Comparison of ENCODE assay signal across 8 mouse cellular contexts in genomic region chr7:140101498-140101897, GRCm38 (mm10). TPM values are rescaled to one million over a fixed set of nuclear protein-coding genes. Genes with fewer than 3 reads are reported as not detected.
DNase-seq lines count a peak whose midpoint lies in the region; ATAC-seq lines count a peak whose summit lies in the region.

No protein-coding gene starts in this region.

- H3K9me3 ChIP-seq in heart, embryonic 14.5 days (ENCODE audit: control insufficient read depth, low read length) = no peaks in the 10 kb centered on the region
- no peaks in the 10 kb centered on the region for H3K9me3 ChIP-seq in hindbrain, embryonic 10.5 days
- H3K9me3 ChIP-seq in midbrain, embryonic 10.5 days (replicated peaks) = no peaks in the 10 kb centered on the region

- peak overlapping the region; percentile 83 for H3K9ac ChIP-seq in heart, embryonic 14.5 days (ENCODE audit: low read length)

- H3K27ac ChIP-seq in heart, embryonic 14.5 days (replicated peaks in 1 of 2; ENCODE audit: control insufficient read depth in 1 of 2, insufficient read depth in 1 of 2, low read depth in 2 of 2, low read length in 2 of 2) = peak overlapping the region; percentile 89 to 93; a peak in 3 of 4 replicates
- H3K27ac ChIP-seq in hindbrain, embryonic 10.5 days = peak overlapping the region; percentile 73
- peak overlapping the region; percentile 75; the same call in 1 of the 2 replicates for H3K27ac ChIP-seq in midbrain, embryonic 10.5 days (replicated peaks)

- 69% methylated on average over 10 of the region's 10 CpGs for WGBS in heart, embryonic 14.5 days
- 73% methylated on average over 10 of the region's 10 CpGs for WGBS in hindbrain, embryonic 10.5 days
- WGBS in midbrain, embryonic 10.5 days = 70% methylated on average over 10 of the region's 10 CpGs

- ATAC-seq in heart, embryonic 14.5 days (ENCODE audit: insufficient number of reproducible peaks, insufficient read depth, low FRiP score, low read depth) = no peak

- peak overlapping the region; percentile 85 for H3K4me2 ChIP-seq in heart, embryonic 14.5 days (ENCODE audit: low read length)

- H3K36me3 ChIP-seq in heart, embryonic 14.5 days (ENCODE audit: control insufficient read depth, insufficient read depth, low read length) = peaks cover 44% of the 10 kb centered on the region
- H3K36me3 ChIP-seq in hindbrain, embryonic 10.5 days = peaks cover 14% of the 10 kb centered on the region
- H3K36me3 ChIP-seq in midbrain, embryonic 10.5 days = peaks cover 18% of the 10 kb centered on the region

- H3K4me3 ChIP-seq in heart, embryonic 14.5 days (ENCODE audit: control insufficient read depth in 1 of 2, insufficient read depth in 1 of 2, low read depth in 1 of 2, low read length in 2 of 2) = peak overlapping the region; percentile 56 to 70
- H3K4me3 ChIP-seq in hindbrain, embryonic 10.5 days = peak overlapping the region; percentile 55
- H3K4me3 ChIP-seq in midbrain, embryonic 10.5 days = peak overlapping the region; percentile 57

- DNase-seq in heart, adult 8-10 months (ENCODE audit: low spot score) = no peak
- peak; percentile 42 for DNase-seq in cerebellum, adult 11-12 months
- no peak for DNase-seq in hindbrain, embryonic 10.5 days (ENCODE audit: low spot score)
- DNase-seq in midbrain, embryonic 10.5 days (ENCODE audit: low spot score) = no peak
- no peak for DNase-seq in embryo, embryonic 10 days (ENCODE audit: low spot score)
- no peak for DNase-seq in gastrocnemius, postnatal 25 days
- DNase-seq in layer of hippocampus, adult 11-12 months (ENCODE audit: low spot score) = no peak

- no peaks in the 10 kb centered on the region for H3K27me3 ChIP-seq in heart, embryonic 14.5 days (ENCODE audit: control insufficient read depth, insufficient read depth, low read length)
- peaks cover 18% of the 10 kb centered on the region for H3K27me3 ChIP-seq in hindbrain, embryonic 10.5 days (ENCODE audit: insufficient read depth, poor library complexity, severe bottlenecking)
- peaks cover 23% of the 10 kb centered on the region for H3K27me3 ChIP-seq in midbrain, embryonic 10.5 days (ENCODE audit: low read depth, poor library complexity, severe bottlenecking)

- H3K4me1 ChIP-seq in heart, embryonic 14.5 days (ENCODE audit: control insufficient read depth in 2 of 2, insufficient read depth in 2 of 2, low read length in 2 of 2) = peaks cover 5 to 11% of the 10 kb centered on the region in 2 experiments
- H3K4me1 ChIP-seq in hindbrain, embryonic 10.5 days (replicated peaks) = peaks cover 18% of the 10 kb centered on the region
- H3K4me1 ChIP-seq in midbrain, embryonic 10.5 days = peaks cover 17% of the 10 kb centered on the region

RNA-seq across cellular contexts. Expression of gene Fuom, which starts 0.7 kb away (rescaled TPM):
- 108 and 111 TPM in 2 replicates for polyA plus RNA-seq in heart, embryonic 14.5 days (2014; fragmentation: Nextera tagmentation; extraction: Ambion mirVana)
- total RNA-seq in heart, adult 8-10 months (2022) = 10 to 100 TPM; 65.8 to 83.2 (median 76.9) TPM
- 13.6 and 17.9 TPM in 2 replicates for polyA plus RNA-seq in hindbrain, embryonic 10.5 days (2016; fragmentation: Nextera tagmentation; extraction: Ambion mirVana)
- polyA plus RNA-seq in midbrain, embryonic 10.5 days (2016; fragmentation: Nextera tagmentation; extraction: Ambion mirVana) = 10.9 and 12.8 TPM in 2 replicates
- total RNA-seq in gastrocnemius, postnatal 25 days (2021) = 10 to 100 TPM; 41.6 to 47.5 TPM

RNA-seq across cellular contexts. Expression of gene Prap1, which starts 8.3 kb away (rescaled TPM):
- polyA plus RNA-seq in heart, embryonic 14.5 days (2014; fragmentation: Nextera tagmentation; extraction: Ambion mirVana) = 0.59 TPM in 1 of 2 replicates, not detected in the other
- not detected for total RNA-seq in heart, adult 8-10 months (2022)
- not detected in 2 replicates for polyA plus RNA-seq in hindbrain, embryonic 10.5 days (2016; fragmentation: Nextera tagmentation; extraction: Ambion mirVana)
- polyA plus RNA-seq in midbrain, embryonic 10.5 days (2016; fragmentation: Nextera tagmentation; extraction: Ambion mirVana) = not detected in 2 replicates
- total RNA-seq in gastrocnemius, postnatal 25 days (2021) = not detected

RNA-seq across cellular contexts. Expression of gene Paox, which starts 14.1 kb away (rescaled TPM):
- 12.4 and 12.5 TPM in 2 replicates for polyA plus RNA-seq in heart, embryonic 14.5 days (2014; fragmentation: Nextera tagmentation; extraction: Ambion mirVana)
- 1 to 10 TPM; 2.2 to 4.0 (median 2.6) TPM for total RNA-seq in heart, adult 8-10 months (2022)
- polyA plus RNA-seq in hindbrain, embryonic 10.5 days (2016; fragmentation: Nextera tagmentation; extraction: Ambion mirVana) = 15.7 and 21.7 TPM in 2 replicates
- 15.8 and 18.5 TPM in 2 replicates for polyA plus RNA-seq in midbrain, embryonic 10.5 days (2016; fragmentation: Nextera tagmentation; extraction: Ambion mirVana)
- total RNA-seq in gastrocnemius, postnatal 25 days (2021) = 1 to 10 TPM; 4.2 to 4.8 TPM

RNA-seq across cellular contexts. Expression of gene Echs1, which starts 14.8 kb away (rescaled TPM):
- polyA plus RNA-seq in heart, embryonic 14.5 days (2014; fragmentation: Nextera tagmentation; extraction: Ambion mirVana) = 220 and 227 TPM in 2 replicates
- 100 to 1,000 TPM; 476 to 541 (median 510) TPM for total RNA-seq in heart, adult 8-10 months (2022)
- polyA plus RNA-seq in hindbrain, embryonic 10.5 days (2016; fragmentation: Nextera tagmentation; extraction: Ambion mirVana) = 153 and 156 TPM in 2 replicates
- polyA plus RNA-seq in midbrain, embryonic 10.5 days (2016; fragmentation: Nextera tagmentation; extraction: Ambion mirVana) = 157 and 161 TPM in 2 replicates
- 100 to 1,000 TPM; 120 to 132 TPM for total RNA-seq in gastrocnemius, postnatal 25 days (2021)

RNA-seq across cellular contexts. Expression of gene Caly, which starts 19.1 kb away (rescaled TPM):
- 0.20 and 0.42 TPM in 2 replicates for polyA plus RNA-seq in heart, embryonic 14.5 days (2014; fragmentation: Nextera tagmentation; extraction: Ambion mirVana)
- total RNA-seq in heart, adult 8-10 months (2022) = under 1 TPM in 3 of 4 experiments, not detected in 1; 0.25 to 0.50 (median 0.30) TPM
- polyA plus RNA-seq in hindbrain, embryonic 10.5 days (2016; fragmentation: Nextera tagmentation; extraction: Ambion mirVana) = 2.7 and 7.2 TPM in 2 replicates
- 2.0 and 4.7 TPM in 2 replicates for polyA plus RNA-seq in midbrain, embryonic 10.5 days (2016; fragmentation: Nextera tagmentation; extraction: Ambion mirVana)
- not detected for total RNA-seq in gastrocnemius, postnatal 25 days (2021)
